Mouse (Mus musculus): ENCODE results near the gene Pxn. TPM values are rescaled to one million over a fixed set of nuclear protein-coding genes. Genes with fewer than 3 reads are reported as not detected.

Gene Pxn
- polyA plus RNA-seq, 1 experiment from 2014 or later: 52.6 TPM

DNA sequence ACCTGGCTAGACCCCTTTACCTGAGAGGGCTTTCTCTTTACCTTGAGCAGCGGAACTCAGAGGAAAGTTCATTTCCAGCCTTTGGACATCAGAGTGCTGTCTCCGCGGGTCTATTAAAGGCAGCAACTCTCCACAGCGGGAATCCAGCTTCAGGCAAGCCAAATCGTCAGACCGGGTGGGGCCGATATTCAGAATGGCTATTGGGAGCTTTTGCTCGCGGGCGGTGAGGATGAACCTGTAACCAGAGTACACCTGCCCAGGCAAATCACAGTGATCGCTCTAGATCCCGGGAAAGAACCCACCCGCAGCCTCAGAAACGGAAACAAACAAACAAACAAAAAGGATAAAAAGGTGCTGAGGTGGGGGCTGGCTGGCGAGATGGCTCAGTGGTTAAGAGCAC is 26.9 kb upstream of the Pxn start:
- H3K9me3 ChIP-seq: no peaks in the 10 kb centered on the region
- no peak overlapping the region for H3K27ac ChIP-seq
- no peak overlapping the region for H3K4me3 ChIP-seq
- H3K36me3 ChIP-seq: peaks cover 12% of the 10 kb centered on the region; the same call in 1 of the 2 replicates
- 47% methylated on average over 15 of the region's 15 CpGs for WGBS
- no peaks in the 10 kb centered on the region for H3K27me3 ChIP-seq
- no peak overlapping the region for H3K9ac ChIP-seq
- no peak overlapping the region for H3K4me2 ChIP-seq
- H3K4me1 ChIP-seq: peaks cover 25% of the 10 kb centered on the region
- ATAC-seq (ENCODE audit: insufficient number of reproducible peaks, low FRiP score, low TSS enrichment, low read depth): no peak

DNA sequence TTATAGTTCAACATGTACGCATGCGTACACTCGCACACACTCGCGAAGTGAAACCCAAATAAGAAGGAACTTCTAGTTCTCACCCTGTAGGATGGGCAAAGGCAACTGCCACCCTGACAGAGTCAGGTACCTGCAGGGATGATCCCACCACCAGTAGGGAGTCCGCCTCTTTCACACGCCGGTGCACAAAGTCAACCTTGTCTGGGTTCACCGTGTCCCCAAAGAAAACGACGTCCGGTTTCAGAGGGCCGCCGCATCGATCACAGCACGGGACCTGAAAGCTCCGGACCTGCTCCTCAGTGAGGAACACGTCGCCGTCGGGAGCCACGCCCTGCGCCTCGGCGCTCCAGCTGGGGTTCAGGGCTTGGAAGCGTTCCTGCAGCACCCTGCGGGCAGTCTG is 26.4 kb upstream of the Pxn start:
- no peak for ATAC-seq (ENCODE audit: insufficient number of reproducible peaks, low FRiP score, low TSS enrichment, low read depth)
- WGBS: 27% methylated on average over 27 of the region's 27 CpGs
- H3K4me1 ChIP-seq: peaks cover 29% of the 10 kb centered on the region
- H3K27me3 ChIP-seq: no peaks in the 10 kb centered on the region
- peak overlapping the region; percentile 23 for H3K4me3 ChIP-seq
- peaks cover 12% of the 10 kb centered on the region; the same call in 1 of the 2 replicates for H3K36me3 ChIP-seq
- H3K9me3 ChIP-seq: no peaks in the 10 kb centered on the region
- H3K9ac ChIP-seq: no peak overlapping the region
- H3K27ac ChIP-seq: no peak overlapping the region
- peak overlapping the region; percentile 38 for H3K4me2 ChIP-seq

DNA sequence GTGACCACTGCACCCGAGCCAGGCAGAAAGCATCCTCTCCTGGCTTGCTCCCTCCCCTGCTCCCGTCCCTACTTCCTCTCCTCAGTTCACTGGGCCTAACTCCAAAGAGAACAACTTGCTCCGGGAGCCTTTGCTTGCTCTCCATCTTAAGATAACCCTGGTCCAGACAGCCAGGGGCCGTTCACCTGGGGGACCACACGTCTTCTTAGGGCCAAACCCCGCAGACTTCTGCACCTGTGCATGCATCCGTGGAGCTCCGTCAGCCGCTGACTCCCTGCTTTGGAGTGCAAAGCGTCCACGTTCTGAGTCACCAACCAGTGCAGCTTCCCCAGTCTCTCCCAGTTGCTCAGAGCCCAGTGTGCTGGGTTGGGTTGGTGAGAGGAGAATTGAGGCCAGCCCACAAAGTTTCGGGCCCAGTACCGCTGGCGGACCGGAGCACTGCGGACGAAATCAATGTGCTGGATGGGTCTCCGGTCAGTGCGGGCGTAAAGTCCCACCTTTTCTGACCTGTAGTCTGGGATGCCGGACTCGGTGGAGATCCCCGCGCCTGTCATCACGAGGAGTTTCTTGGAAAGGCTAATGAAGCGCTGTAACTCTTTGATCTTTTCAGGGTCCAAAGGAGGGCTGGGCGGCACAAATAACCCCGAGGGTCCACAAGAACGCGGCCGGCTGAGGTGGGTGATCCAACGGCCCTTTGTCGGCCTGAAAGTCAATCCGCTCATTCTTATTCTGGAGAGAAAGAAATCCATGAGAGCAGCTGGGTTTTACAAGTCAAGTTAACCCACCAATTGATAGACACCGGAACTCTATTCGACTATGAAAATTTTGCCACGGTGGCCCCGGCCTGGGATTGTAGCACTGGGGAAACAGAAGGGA is 23.8 kb upstream of the Pxn start:
- Histone ChIP-seq H3K9ac (no peak overlapping the region), H3K27ac (no peak overlapping the region), H3K36me3 (peaks cover 8% of the 10 kb centered on the region; the same call in 1 of the 2 replicates), H3K4me3 (peak overlapping the region; percentile 7; the same call in 1 of the 2 replicates), H3K27me3 (no peaks in the 10 kb centered on the region), H3K4me2 (peak overlapping the region; percentile 24), H3K9me3 (no peaks in the 10 kb centered on the region), H3K4me1 (peaks cover 19% of the 10 kb centered on the region)
- no peak for ATAC-seq (ENCODE audit: insufficient number of reproducible peaks, low FRiP score, low TSS enrichment, low read depth)
- WGBS: 36% methylated on average over 38 of the region's 38 CpGs

DNA sequence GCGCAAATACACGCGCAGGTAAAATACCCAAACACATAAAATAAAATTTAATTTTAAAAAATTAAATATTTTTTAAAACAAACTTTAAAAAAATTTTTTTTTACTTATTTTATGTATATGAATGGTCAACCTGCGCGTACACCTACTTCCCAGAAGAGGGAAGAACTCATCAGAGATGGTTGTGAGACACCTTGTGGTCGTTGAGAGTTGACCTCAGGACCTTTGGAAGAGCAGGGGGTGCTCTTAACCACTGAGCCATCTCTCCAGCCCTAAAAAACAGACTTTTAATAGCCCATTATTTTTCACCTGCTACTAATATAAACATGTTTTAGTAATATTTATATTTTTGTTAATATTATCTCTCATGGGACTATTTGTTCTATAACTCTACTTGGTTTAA is 23.1 kb upstream of the Pxn start:
- H3K9ac ChIP-seq: no peak overlapping the region
- peaks cover 19% of the 10 kb centered on the region for H3K4me1 ChIP-seq
- H3K4me2 ChIP-seq: no peak overlapping the region
- no peak overlapping the region for H3K27ac ChIP-seq
- no peak overlapping the region for H3K4me3 ChIP-seq
- 54% methylated on average over 6 of the region's 6 CpGs for WGBS
- ATAC-seq (ENCODE audit: insufficient number of reproducible peaks, low FRiP score, low TSS enrichment, low read depth): no peak
- H3K36me3 ChIP-seq: peaks cover 7% of the 10 kb centered on the region; the same call in 1 of the 2 replicates
- H3K9me3 ChIP-seq: no peaks in the 10 kb centered on the region
- H3K27me3 ChIP-seq: no peaks in the 10 kb centered on the region

DNA sequence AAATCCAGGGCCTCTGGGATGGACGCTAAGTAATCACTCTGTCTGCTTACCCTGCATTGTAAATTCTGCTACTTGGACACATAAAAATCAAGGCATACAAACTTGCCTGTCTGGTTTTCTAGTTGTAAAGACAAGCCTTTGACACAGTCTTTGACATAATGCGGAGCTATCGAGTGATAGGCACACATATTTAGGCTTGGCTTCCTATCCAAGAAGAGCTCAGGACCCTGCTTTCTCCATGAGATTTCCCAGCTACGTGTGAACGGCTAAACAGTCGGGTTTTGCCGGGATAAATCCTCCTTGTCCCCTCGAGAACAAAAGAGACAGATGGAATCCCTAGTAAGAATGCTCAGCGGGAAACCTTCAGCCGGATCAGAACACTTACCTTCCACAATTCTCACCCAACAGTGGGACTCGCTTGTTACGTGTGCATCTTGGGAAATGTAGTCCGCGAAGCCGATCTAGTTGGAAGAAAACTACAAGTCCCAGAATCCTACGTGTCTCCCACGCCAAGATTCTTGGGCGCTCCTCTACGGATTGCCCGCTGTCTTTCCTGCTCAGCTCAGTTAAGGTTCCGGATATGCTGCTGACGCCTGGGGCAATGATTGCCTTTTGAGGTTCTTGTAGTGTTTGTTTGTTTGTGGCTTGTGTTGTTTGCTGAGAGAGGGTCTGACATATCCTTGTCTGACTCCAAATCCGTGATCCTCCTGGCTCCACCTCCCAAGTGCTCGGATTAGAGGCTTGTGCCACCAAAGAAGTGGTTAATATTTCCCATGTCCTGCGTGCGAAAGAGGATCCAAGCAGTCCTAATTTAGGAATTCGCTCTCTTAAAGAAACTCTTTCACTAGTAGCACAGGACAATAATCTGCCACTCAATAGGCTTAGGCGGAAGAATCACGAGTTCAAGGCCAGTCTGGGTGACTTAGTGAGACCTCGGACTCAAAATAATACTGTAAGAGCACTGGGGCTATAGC is 22.2 kb upstream of the Pxn start, which contains the start of gene Sirt4:
TSS of gene Sirt4 (minus strand) at position 779 of the 974 bp plus-strand sequence.
- Histone ChIP-seq H3K36me3 (peaks cover 7% of the 10 kb centered on the region; the same call in 1 of the 2 replicates), H3K4me2 (peak within 1 kb of the TSS; percentile 62), H3K4me3 (peak within 1 kb of the TSS; percentile 49), H3K27me3 (no peaks in the 10 kb centered on the region), H3K9ac (peak within 1 kb of the TSS; percentile 52; the same call in 1 of the 2 replicates), H3K9me3 (no peaks in the 10 kb centered on the region), H3K27ac (peak within 1 kb of the TSS; percentile 85), H3K4me1 (peaks cover 23% of the 10 kb centered on the region)
- ATAC-seq (ENCODE audit: insufficient number of reproducible peaks, low FRiP score, low TSS enrichment, low read depth): peak; percentile 81
- WGBS: 5% methylated on average over 30 of the region's 30 CpGs

DNA sequence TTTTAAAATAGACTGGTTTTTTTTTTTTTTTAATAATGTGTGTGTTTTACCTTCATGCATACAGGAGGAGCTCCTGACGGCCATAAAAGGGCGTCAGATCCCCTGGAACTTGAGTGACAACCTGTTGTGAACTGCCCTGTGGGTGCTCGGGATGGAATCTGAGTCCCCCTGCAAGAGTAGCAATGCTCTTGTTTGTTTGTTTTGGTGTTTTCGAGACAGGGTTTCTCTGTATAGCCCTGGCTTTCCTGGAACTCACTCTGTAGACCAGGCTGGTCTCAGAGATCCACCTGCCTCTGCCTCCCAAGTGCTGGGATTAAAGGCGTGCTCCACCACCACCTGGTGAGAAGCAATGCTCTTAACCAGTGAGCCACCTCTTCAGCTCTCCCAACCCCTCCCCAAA is 21.5 kb upstream of the Pxn start:
- Histone ChIP-seq H3K36me3 (peaks cover 3% of the 10 kb centered on the region; the same call in 1 of the 2 replicates), H3K4me1 (peaks cover 25% of the 10 kb centered on the region), H3K9me3 (no peaks in the 10 kb centered on the region), H3K4me2 (peak overlapping the region; percentile 62), H3K4me3 (peak overlapping the region; percentile 49), H3K27me3 (no peaks in the 10 kb centered on the region), H3K27ac (no peak overlapping the region), H3K9ac (no peak overlapping the region)
- 52% methylated on average over 5 of the region's 5 CpGs for WGBS
- no peak for ATAC-seq (ENCODE audit: insufficient number of reproducible peaks, low FRiP score, low TSS enrichment, low read depth)

DNA sequence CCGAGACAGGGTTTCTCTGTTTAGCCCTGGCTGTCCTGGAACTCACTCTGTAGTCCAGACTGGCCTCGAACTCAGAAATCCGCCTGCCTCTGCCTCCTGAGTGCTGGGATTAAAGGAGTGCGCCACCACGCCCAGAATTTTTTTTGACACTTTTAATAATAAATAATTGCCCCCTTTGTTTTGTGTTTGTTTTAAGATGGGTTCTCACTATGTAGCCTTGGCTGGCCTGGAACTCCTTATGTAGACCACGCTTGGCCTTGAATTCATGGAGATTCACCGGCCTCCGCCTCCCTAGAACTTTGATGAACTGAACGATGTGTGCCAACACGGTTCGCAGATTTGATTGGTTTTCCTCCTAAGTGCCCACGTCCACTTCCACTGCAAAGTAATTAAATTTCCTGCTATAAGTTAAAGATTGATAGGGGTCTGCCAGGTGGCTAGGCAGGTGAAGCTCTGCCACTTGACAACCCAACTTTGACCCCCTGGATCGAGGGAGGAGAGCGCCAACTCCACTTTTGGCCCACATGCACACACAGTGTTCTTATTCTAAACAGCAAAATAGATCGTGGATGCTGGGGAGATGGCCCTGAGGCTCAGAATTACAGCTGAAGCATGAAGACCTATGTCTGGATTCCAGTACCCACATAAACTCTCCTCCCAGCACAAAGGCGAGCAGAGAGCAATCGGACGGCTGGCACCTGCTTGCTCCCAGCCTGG is 20.8 kb upstream of the Pxn start:
- Histone ChIP-seq H3K4me3 (no peak overlapping the region), H3K9me3 (no peaks in the 10 kb centered on the region), H3K27ac (no peak overlapping the region), H3K4me2 (no peak overlapping the region), H3K4me1 (peaks cover 24% of the 10 kb centered on the region), H3K27me3 (no peaks in the 10 kb centered on the region), H3K36me3 (peaks cover 3% of the 10 kb centered on the region; the same call in 1 of the 2 replicates), H3K9ac (no peak overlapping the region)
- WGBS: 82% methylated on average over 18 of the region's 18 CpGs
- ATAC-seq (ENCODE audit: insufficient number of reproducible peaks, low FRiP score, low TSS enrichment, low read depth): no peak

DNA sequence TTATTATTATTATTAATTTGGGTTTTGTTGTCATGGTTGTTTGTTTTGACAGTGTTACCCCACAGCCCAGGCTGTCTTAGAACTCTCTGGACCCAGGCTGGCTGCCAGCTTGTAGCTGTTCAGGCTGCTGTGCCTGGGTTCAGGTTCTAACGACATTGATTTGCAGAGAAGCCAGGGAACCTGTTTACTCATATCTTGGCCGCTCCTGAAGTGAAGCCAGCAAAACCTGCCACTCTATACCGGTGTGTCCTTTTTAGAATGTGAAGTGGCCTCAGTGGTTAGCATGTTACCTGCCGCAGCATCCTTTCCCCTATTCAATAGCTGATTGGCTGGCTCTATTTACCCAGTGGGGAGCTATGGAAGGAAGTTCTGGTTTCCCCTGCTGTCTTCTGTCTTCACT is 19.8 kb upstream of the Pxn start:
- H3K27ac ChIP-seq: no peak overlapping the region
- no peak overlapping the region for H3K4me3 ChIP-seq
- H3K9ac ChIP-seq: no peak overlapping the region
- peaks cover 3% of the 10 kb centered on the region; the same call in 1 of the 2 replicates for H3K36me3 ChIP-seq
- no peak overlapping the region for H3K4me2 ChIP-seq
- peaks cover 32% of the 10 kb centered on the region for H3K4me1 ChIP-seq
- no peaks in the 10 kb centered on the region for H3K9me3 ChIP-seq
- H3K27me3 ChIP-seq: no peaks in the 10 kb centered on the region
- no peak for ATAC-seq (ENCODE audit: insufficient number of reproducible peaks, low FRiP score, low TSS enrichment, low read depth)
- WGBS: 56% methylated on average over 4 of the region's 4 CpGs

DNA sequence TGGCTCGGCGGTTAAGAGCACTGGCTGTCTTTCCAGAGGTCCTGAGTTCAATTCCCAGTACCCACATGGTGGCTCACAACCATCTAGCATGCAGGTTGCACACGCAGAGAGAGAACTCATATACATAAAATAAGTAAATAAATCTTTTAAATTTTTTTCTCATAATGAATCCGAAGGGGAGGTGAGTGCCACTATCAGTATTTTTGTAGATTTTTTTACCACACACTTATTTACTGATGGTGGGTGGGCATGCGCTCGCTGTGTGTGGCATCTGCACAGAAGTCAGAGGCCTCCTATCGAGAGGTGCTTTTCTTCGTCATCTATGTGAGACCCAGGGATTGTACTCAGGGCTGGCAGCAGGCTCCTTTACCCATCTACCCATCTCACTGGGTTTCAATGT is 19.1 kb upstream of the Pxn start:
- Histone ChIP-seq H3K4me1 (peaks cover 36% of the 10 kb centered on the region), H3K9ac (no peak overlapping the region), H3K9me3 (no peaks in the 10 kb centered on the region), H3K27ac (no peak overlapping the region), H3K36me3 (peaks cover 2% of the 10 kb centered on the region; the same call in 1 of the 2 replicates), H3K4me3 (no peak overlapping the region), H3K27me3 (no peaks in the 10 kb centered on the region), H3K4me2 (no peak overlapping the region)
- 83% methylated on average over 8 of the region's 8 CpGs for WGBS
- ATAC-seq (ENCODE audit: insufficient number of reproducible peaks, low FRiP score, low TSS enrichment, low read depth): no peak

DNA sequence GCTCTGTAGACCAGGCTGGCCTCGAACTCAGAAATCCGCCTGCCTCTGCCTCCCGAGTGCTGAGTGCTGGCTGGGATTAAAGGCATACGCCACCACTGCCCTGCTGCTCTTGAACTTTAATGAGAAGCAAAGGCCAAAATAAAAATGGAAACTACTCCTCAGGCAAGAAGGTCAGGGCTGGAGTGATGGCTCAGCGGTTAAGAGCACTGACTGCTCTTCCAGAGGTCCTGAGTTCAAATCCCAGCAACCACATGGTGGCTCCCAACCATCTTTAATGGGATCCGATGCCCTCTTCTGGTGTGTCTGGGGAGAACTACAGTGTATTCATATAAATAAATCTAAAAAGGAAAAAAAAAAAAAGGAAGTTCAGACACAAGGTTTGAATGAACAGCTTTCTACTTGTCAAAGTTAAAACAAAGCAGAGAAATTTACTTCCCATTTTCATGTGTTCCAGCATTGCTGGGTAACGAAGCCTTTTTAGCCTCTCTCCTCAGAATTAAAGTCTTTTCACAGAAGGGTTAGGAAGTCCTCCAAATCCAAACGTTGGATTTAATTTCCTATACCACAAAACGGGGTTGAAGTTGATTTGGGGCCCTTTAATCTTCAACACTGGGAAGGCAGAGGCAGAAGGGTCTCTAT is 18.4 kb upstream of the Pxn start:
- H3K27ac ChIP-seq: peak overlapping the region; percentile 100; the same call in 1 of the 2 replicates
- no peaks in the 10 kb centered on the region for H3K36me3 ChIP-seq
- H3K9ac ChIP-seq: no peak overlapping the region
- no peak for ATAC-seq (ENCODE audit: insufficient number of reproducible peaks, low FRiP score, low TSS enrichment, low read depth)
- H3K27me3 ChIP-seq: no peaks in the 10 kb centered on the region
- 73% methylated on average over 9 of the region's 9 CpGs for WGBS
- no peaks in the 10 kb centered on the region for H3K9me3 ChIP-seq
- peaks cover 34% of the 10 kb centered on the region for H3K4me1 ChIP-seq
- H3K4me2 ChIP-seq: no peak overlapping the region
- H3K4me3 ChIP-seq: no peak overlapping the region
